4 mouse cellular contexts compared by ENCODE assay signal in genomic region chr13:9847515-9847914, GRCm38 (mm10).
"Had no signal": no experiment of that assay in that cellular context is flagged by ENCODE, and none has a peak within 500 bp of the region (broad histone marks: within the 10 kb centered on the region; RNA-seq: fewer than 3 reads in every experiment).

No protein-coding gene starts in this region.

- H3K27me3 ChIP-seq: limb, embryonic 13.5 days; neural tube, embryonic 12.5 days had no signal

- H3K27ac ChIP-seq: limb, embryonic 13.5 days; liver, embryonic 14.5 days; neural tube, embryonic 12.5 days had no signal

- H3K9me3 ChIP-seq: limb, embryonic 13.5 days; neural tube, embryonic 12.5 days had no signal

- H3K36me3 ChIP-seq: limb, embryonic 13.5 days; neural tube, embryonic 12.5 days had no signal

- H3K4me3 ChIP-seq: limb, embryonic 13.5 days; myocyte; neural tube, embryonic 12.5 days had no signal

- H3K4me2 ChIP-seq: limb, embryonic 13.5 days; neural tube, embryonic 12.5 days had no signal

- H3K4me1 ChIP-seq: limb, embryonic 13.5 days; neural tube, embryonic 12.5 days had no signal

- H3K9ac ChIP-seq: limb, embryonic 13.5 days; liver, embryonic 14.5 days; neural tube, embryonic 12.5 days had no signal
